Mouse (Mus musculus) lung, postnatal 0 days (tissue): Measurements from ENCODE around the gene Iqgap3.

Source experiments
- CTCF ChIP-seq: IDR thresholded peaks from 2 replicates; pipeline ENCODE4 v1.5.1; 2016; ENCODE audit warnings: antibody characterized with exemption, mild to moderate bottlenecking
- EP300 ChIP-seq: IDR thresholded peaks from 2 replicates; pipeline ENCODE4 v1.6.1; 2016; ENCODE audit warnings: antibody characterized with exemption, mild to moderate bottlenecking, control low read depth

DNA sequence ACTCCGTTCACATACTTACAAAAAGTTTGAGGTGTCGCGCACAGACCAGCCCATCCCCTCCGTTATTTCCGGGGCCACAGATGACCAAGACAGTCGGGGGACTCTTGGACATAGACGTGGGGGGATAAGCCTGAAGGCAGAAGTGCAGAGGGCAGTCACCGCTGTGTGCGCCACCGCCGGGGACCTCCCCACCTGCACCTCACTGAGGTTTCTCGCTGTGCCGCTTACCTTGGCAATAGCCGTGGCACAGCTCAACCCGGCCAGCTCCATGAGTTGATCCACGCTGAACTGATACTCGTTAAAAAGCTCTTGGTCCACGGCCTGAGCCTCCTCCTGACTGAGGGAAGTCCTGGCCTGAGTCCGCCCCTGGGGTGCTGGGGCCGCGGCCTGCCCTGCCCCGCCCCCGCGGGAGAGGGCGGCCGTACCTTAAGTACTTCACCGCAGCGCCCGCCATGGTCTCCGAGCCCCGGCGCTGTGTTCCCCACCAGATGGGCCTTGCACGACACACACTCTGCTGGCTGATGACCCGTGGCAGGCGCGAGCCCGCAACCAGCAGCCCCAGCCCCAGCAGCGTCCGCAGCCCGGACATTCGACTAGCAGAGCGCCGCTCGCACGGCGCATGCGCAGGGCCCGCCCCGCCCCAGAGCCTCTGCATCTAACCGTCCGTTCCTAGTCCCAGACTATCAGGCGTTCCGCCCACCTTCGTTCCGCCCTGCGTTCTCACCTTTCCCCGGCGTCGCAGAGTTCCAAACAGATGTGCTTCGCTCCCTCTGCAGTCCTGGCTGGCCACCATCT, 23.7 kb upstream of the Iqgap3 start, which contains the start of gene Naxe:
- TF ChIP-seq CTCF (peak; percentile 8; the same call in 1 of the 2 replicates), EP300 (no peak)
